Mouse (Mus musculus): ENCODE measurements around the gene Tnni2. TPM values are rescaled to one million over a fixed set of nuclear protein-coding genes. Genes with fewer than 3 reads are reported as not detected.

The Tnni2 gene
- polyA plus RNA-seq, 1 experiment from 2014 or later = 0.51 TPM

Other genes starting within 250 kb of the Tnni2 start
- gene Krtap5-3, start 240.4 kb upstream of the Tnni2 start, polyA plus RNA-seq (2015; fragmentation: Nextera tagmentation; extraction: Ambion mirVana) = not detected in 2 replicates
- gene Gm7579, start 229.9 kb upstream of the Tnni2 start, polyA plus RNA-seq (2015; fragmentation: Nextera tagmentation; extraction: Ambion mirVana) = not detected in 2 replicates
- gene Krtap5-5, start 211.8 kb upstream of the Tnni2 start, polyA plus RNA-seq (2015; fragmentation: Nextera tagmentation; extraction: Ambion mirVana) = not detected in 2 replicates
- gene Gm40460, start 200.7 kb upstream of the Tnni2 start, polyA plus RNA-seq (2015; fragmentation: Nextera tagmentation; extraction: Ambion mirVana) = not detected in 2 replicates
- not detected in 2 replicates for gene Gm2431, start 183.5 kb upstream of the Tnni2 start, polyA plus RNA-seq (2015; fragmentation: Nextera tagmentation; extraction: Ambion mirVana)
- not detected in 2 replicates for gene Gm4559, start 167.4 kb upstream of the Tnni2 start, polyA plus RNA-seq (2015; fragmentation: Nextera tagmentation; extraction: Ambion mirVana)
- gene Krtap5-1, start 144.7 kb upstream of the Tnni2 start, polyA plus RNA-seq (2015; fragmentation: Nextera tagmentation; extraction: Ambion mirVana) = not detected in 2 replicates
- not detected in 2 replicates for gene Krtap5-4, start 138.3 kb upstream of the Tnni2 start, polyA plus RNA-seq (2015; fragmentation: Nextera tagmentation; extraction: Ambion mirVana)
- gene Ifitm10, start 68.1 kb upstream of the Tnni2 start, polyA plus RNA-seq (2015; fragmentation: Nextera tagmentation; extraction: Ambion mirVana) = 11.3 and 14.1 TPM in 2 replicates
- 2.5 and 3.4 TPM in 2 replicates for gene Gm49369, start 59.1 kb upstream of the Tnni2 start, polyA plus RNA-seq (2015; fragmentation: Nextera tagmentation; extraction: Ambion mirVana)
- gene Ctsd, start 53.8 kb upstream of the Tnni2 start, polyA plus RNA-seq (2015; fragmentation: Nextera tagmentation; extraction: Ambion mirVana) = 243 and 289 TPM in 2 replicates
- gene Syt8, start 7.0 kb upstream of the Tnni2 start, polyA plus RNA-seq (2015; fragmentation: Nextera tagmentation; extraction: Ambion mirVana) = not detected in 2 replicates
- gene Lsp1, start 19.0 kb downstream of the Tnni2 start, polyA plus RNA-seq (2015; fragmentation: Nextera tagmentation; extraction: Ambion mirVana) = 4.8 and 5.1 TPM in 2 replicates
- 0.91 and 1.6 TPM in 2 replicates for gene Tnnt3, start 57.0 kb downstream of the Tnni2 start, polyA plus RNA-seq (2015; fragmentation: Nextera tagmentation; extraction: Ambion mirVana)
- gene Mrpl23, start 90.9 kb downstream of the Tnni2 start, polyA plus RNA-seq (2015; fragmentation: Nextera tagmentation; extraction: Ambion mirVana) = 15.6 and 18.6 TPM in 2 replicates
- 88.2 and 90.7 TPM in 2 replicates for gene Igf2, start 225.0 kb downstream of the Tnni2 start, polyA plus RNA-seq (2015; fragmentation: Nextera tagmentation; extraction: Ambion mirVana)
- not detected in 2 replicates for gene Gm49394, start 228.1 kb downstream of the Tnni2 start, polyA plus RNA-seq (2015; fragmentation: Nextera tagmentation; extraction: Ambion mirVana)

Data from midbrain, embryonic 16.5 days (tissue).